18 mouse cellular contexts compared by ENCODE assay signal in genomic region chr2:132313568-132313967, GRCm38 (mm10). TPM values are rescaled to one million over a fixed set of nuclear protein-coding genes. Genes with fewer than 3 reads are reported as not detected.
DNase-seq lines count a peak whose midpoint lies in the region; ATAC-seq and TF ChIP-seq lines count a peak whose summit lies in the region.
"Had no signal": no experiment of that assay in that cellular context is flagged by ENCODE, and none has a peak within 500 bp of the region (broad histone marks: within the 10 kb centered on the region; RNA-seq: fewer than 3 reads in every experiment).

No protein-coding gene starts in this region.

- ATAC-seq in forebrain, embryonic 15.5 days (replicated peaks): 0 out of 2 replicates have a peak, but pooled peaks have one; percentile 12
- ATAC-seq in forebrain, embryonic 12.5 days (ENCODE audit: low FRiP score): no peak
- 0 out of 2 replicates have a peak, but pooled peaks have one; percentile 7 for ATAC-seq in lung, embryonic 14.5 days (ENCODE audit: insufficient read depth)
- peak; percentile 21; the same call in 1 of the 2 replicates for ATAC-seq in hindbrain, embryonic 14.5 days (ENCODE audit: low FRiP score)
- ATAC-seq in midbrain, embryonic 16.5 days: peak; percentile 30; the same call in 1 of the 2 replicates
- ATAC-seq: intestine, embryonic 15.5 days had no signal

- no peaks in the 10 kb centered on the region for H3K27me3 ChIP-seq in forebrain, embryonic 15.5 days
- H3K27me3 ChIP-seq in forebrain, embryonic 12.5 days: 0 out of 2 replicates have a peak, but pooled peaks cover 3% of the 10 kb centered on the region
- H3K27me3 ChIP-seq in lung, embryonic 14.5 days (ENCODE audit: insufficient read depth, low read length): no peaks in the 10 kb centered on the region
- H3K27me3 ChIP-seq in hindbrain, embryonic 14.5 days (ENCODE audit: control insufficient read depth, insufficient read depth, low read length): no peaks in the 10 kb centered on the region
- no peaks in the 10 kb centered on the region for H3K27me3 ChIP-seq in midbrain, embryonic 16.5 days (ENCODE audit: control insufficient read depth, insufficient read depth, low read depth, low read length)
- H3K27me3 ChIP-seq: intestine, embryonic 15.5 days; liver, embryonic 15.5 days had no signal

- no peak overlapping the region for H3K4me3 ChIP-seq in forebrain, embryonic 15.5 days
- no peak overlapping the region for H3K4me3 ChIP-seq in forebrain, embryonic 12.5 days (replicated peaks)
- no peak overlapping the region for H3K4me3 ChIP-seq in lung, embryonic 14.5 days (ENCODE audit: low read depth, low read length)
- no peak overlapping the region for H3K4me3 ChIP-seq in hindbrain, embryonic 14.5 days (replicated peaks; ENCODE audit: low read length)
- no peak overlapping the region for H3K4me3 ChIP-seq in midbrain, embryonic 16.5 days (ENCODE audit: low read depth, low read length)
- H3K4me3 ChIP-seq: intestine, embryonic 15.5 days; layer of hippocampus, adult 2 months; liver, embryonic 15.5 days had no signal

- WGBS in forebrain, embryonic 15.5 days: 100% methylated on average over 2 of the region's 2 CpGs
- WGBS in forebrain, embryonic 12.5 days: 92% methylated on average over 2 of the region's 2 CpGs
- 82% methylated on average over 2 of the region's 2 CpGs for WGBS in lung, embryonic 14.5 days
- 100% methylated on average over 2 of the region's 2 CpGs for WGBS in hindbrain, embryonic 14.5 days
- WGBS in midbrain, embryonic 16.5 days: 100% methylated on average over 2 of the region's 2 CpGs

- no peak overlapping the region for H3K9ac ChIP-seq in forebrain, embryonic 15.5 days (replicated peaks)
- H3K9ac ChIP-seq in forebrain, embryonic 12.5 days: no peak overlapping the region
- H3K9ac ChIP-seq in lung, embryonic 14.5 days: no peak overlapping the region
- no peak overlapping the region for H3K9ac ChIP-seq in hindbrain, embryonic 14.5 days
- H3K9ac ChIP-seq in midbrain, embryonic 16.5 days (ENCODE audit: low read depth, low read length): no peak overlapping the region
- H3K9ac ChIP-seq: intestine, embryonic 15.5 days; liver, embryonic 15.5 days had no signal

- H3K27ac ChIP-seq in forebrain, embryonic 15.5 days (replicated peaks): no peak overlapping the region
- H3K27ac ChIP-seq in forebrain, embryonic 12.5 days: no peak overlapping the region
- H3K27ac ChIP-seq in lung, embryonic 14.5 days (ENCODE audit: low read depth): no peak overlapping the region
- H3K27ac ChIP-seq in hindbrain, embryonic 14.5 days: no peak overlapping the region
- no peak overlapping the region for H3K27ac ChIP-seq in midbrain, embryonic 16.5 days (ENCODE audit: low read length)
- H3K27ac ChIP-seq: intestine, embryonic 15.5 days; kidney, postnatal 0 days; layer of hippocampus, adult 2 months; liver, embryonic 15.5 days had no signal

- no peaks in the 10 kb centered on the region for H3K4me1 ChIP-seq in forebrain, embryonic 15.5 days
- H3K4me1 ChIP-seq in forebrain, embryonic 12.5 days: no peaks in the 10 kb centered on the region
- no peaks in the 10 kb centered on the region for H3K4me1 ChIP-seq in lung, embryonic 14.5 days (ENCODE audit: insufficient read depth)
- H3K4me1 ChIP-seq in hindbrain, embryonic 14.5 days (replicated peaks; ENCODE audit: control insufficient read depth, insufficient read depth, low read length): no peaks in the 10 kb centered on the region
- H3K4me1 ChIP-seq in midbrain, embryonic 16.5 days (ENCODE audit: control insufficient read depth, insufficient read depth, low read length): no peaks in the 10 kb centered on the region
- H3K4me1 ChIP-seq: intestine, embryonic 15.5 days; liver, embryonic 15.5 days had no signal

- TF ChIP-seq CTCF in lung, embryonic 14.5 days (IDR thresholded peaks at IDR 0.05; ENCODE audit: low read depth): no peak

- H3K9me3 ChIP-seq in forebrain, embryonic 15.5 days: no peaks in the 10 kb centered on the region
- no peaks in the 10 kb centered on the region for H3K9me3 ChIP-seq in forebrain, embryonic 12.5 days
- no peaks in the 10 kb centered on the region for H3K9me3 ChIP-seq in lung, embryonic 14.5 days (ENCODE audit: low read depth, low read length)
- H3K9me3 ChIP-seq in hindbrain, embryonic 14.5 days (ENCODE audit: control insufficient read depth, low read length): no peaks in the 10 kb centered on the region
- H3K9me3 ChIP-seq in midbrain, embryonic 16.5 days (replicated peaks; ENCODE audit: control insufficient read depth, low read length, poor library complexity, severe bottlenecking): no peaks in the 10 kb centered on the region
- H3K9me3 ChIP-seq: intestine, embryonic 15.5 days; liver, embryonic 15.5 days had no signal

- DNase-seq in lung, embryonic 14.5 days: no peak
- DNase-seq in lung, postnatal 36 days: no peak
- no peak for DNase-seq in hindbrain, embryonic 14.5 days (ENCODE audit: low spot score)
- DNase-seq in ovary, adult 18-20 months (ENCODE audit: low spot score): no peak
- no peak for DNase-seq in thymus, postnatal 4 days
- DNase-seq: adrenal gland, postnatal 25 days; cerebellum, adult 2 months; lung, postnatal 14 days; retina, postnatal 1 day; thymus, adult 18-20 months had no signal

- no peak overlapping the region for H3K4me2 ChIP-seq in forebrain, embryonic 15.5 days (replicated peaks)
- no peak overlapping the region for H3K4me2 ChIP-seq in forebrain, embryonic 12.5 days
- H3K4me2 ChIP-seq in lung, embryonic 14.5 days: no peak overlapping the region
- no peak overlapping the region for H3K4me2 ChIP-seq in hindbrain, embryonic 14.5 days (replicated peaks)
- no peak overlapping the region for H3K4me2 ChIP-seq in midbrain, embryonic 16.5 days (ENCODE audit: low read length)
- H3K4me2 ChIP-seq: heart, embryonic 11.5 days; intestine, embryonic 15.5 days; liver, embryonic 15.5 days had no signal

- 0 out of 2 replicates have a peak, but pooled peaks cover 7% of the 10 kb centered on the region for H3K36me3 ChIP-seq in forebrain, embryonic 15.5 days
- peaks cover 15% of the 10 kb centered on the region for H3K36me3 ChIP-seq in forebrain, embryonic 12.5 days (replicated peaks)
- peaks cover 6% of the 10 kb centered on the region; the same call in 1 of the 2 replicates for H3K36me3 ChIP-seq in lung, embryonic 14.5 days (ENCODE audit: insufficient read depth)
- H3K36me3 ChIP-seq in hindbrain, embryonic 14.5 days (replicated peaks; ENCODE audit: control insufficient read depth, insufficient read depth): peaks cover 18% of the 10 kb centered on the region; the same call in 1 of the 2 replicates
- H3K36me3 ChIP-seq in midbrain, embryonic 16.5 days (ENCODE audit: control insufficient read depth, insufficient read depth, low read length): peaks cover 3% of the 10 kb centered on the region; the same call in 1 of the 2 replicates
- H3K36me3 ChIP-seq: intestine, embryonic 15.5 days; liver, embryonic 15.5 days had no signal

RNA-seq across cellular contexts. Expression of gene Cds2, which starts 50.6 kb away (rescaled TPM):
- 25.7 and 27.6 TPM in 2 replicates for polyA plus RNA-seq in forebrain, embryonic 15.5 days (2015; fragmentation: Nextera tagmentation; extraction: Ambion mirVana)
- polyA plus RNA-seq in forebrain, embryonic 12.5 days (2016; fragmentation: Nextera tagmentation; extraction: Ambion mirVana): 36.4 and 37.8 TPM in 2 replicates
- polyA plus RNA-seq in lung, embryonic 14.5 days (2014; fragmentation: Nextera tagmentation; extraction: Ambion mirVana): 17.1 and 20.7 TPM in 2 replicates
- 57.2 and 59.9 TPM in 2 replicates for polyA plus RNA-seq in hindbrain, embryonic 14.5 days (2014; fragmentation: Nextera tagmentation; extraction: Ambion mirVana)
- polyA plus RNA-seq in midbrain, embryonic 16.5 days (2015; fragmentation: Nextera tagmentation; extraction: Ambion mirVana): 40.1 and 40.3 TPM in 2 replicates
